Mouse (Mus musculus) C2C12 (cell line): Measurements from ENCODE around the gene Itpr3.

Experiments used
- CEBPB ChIP-seq: IDR thresholded peaks from one replicate; pipeline ENCODE4 v1.6.1; 2011; ENCODE audit warnings: low read depth, mild to moderate bottlenecking, control low read depth, moderate library complexity
- CTCF ChIP-seq: IDR thresholded peaks from one replicate; pipeline ENCODE4 v1.5.1; 2011; ENCODE audit not compliant: control insufficient read depth, insufficient read depth, insufficient read length
- FOSL1 ChIP-seq: IDR thresholded peaks from one replicate; pipeline ENCODE4 v1.8.0; 2011; ENCODE audit warnings: mild to moderate bottlenecking, low read length; ENCODE audit not compliant: poor library complexity, insufficient read depth, severe bottlenecking
- MAX ChIP-seq: IDR thresholded peaks from one replicate; pipeline ENCODE4 v1.6.1; 2011; ENCODE audit warnings: mild to moderate bottlenecking, control low read depth
- MYOG ChIP-seq: IDR thresholded peaks from one replicate; pipeline ENCODE4 v1.6.1; 2011; ENCODE audit not compliant: control insufficient read depth, insufficient read length; ENCODE audit errors: extremely low read depth
- USF1 ChIP-seq: IDR thresholded peaks from one replicate; pipeline ENCODE4 v1.6.1; 2011; ENCODE audit warnings: low read depth, mild to moderate bottlenecking, control low read depth, moderate library complexity

DNA sequence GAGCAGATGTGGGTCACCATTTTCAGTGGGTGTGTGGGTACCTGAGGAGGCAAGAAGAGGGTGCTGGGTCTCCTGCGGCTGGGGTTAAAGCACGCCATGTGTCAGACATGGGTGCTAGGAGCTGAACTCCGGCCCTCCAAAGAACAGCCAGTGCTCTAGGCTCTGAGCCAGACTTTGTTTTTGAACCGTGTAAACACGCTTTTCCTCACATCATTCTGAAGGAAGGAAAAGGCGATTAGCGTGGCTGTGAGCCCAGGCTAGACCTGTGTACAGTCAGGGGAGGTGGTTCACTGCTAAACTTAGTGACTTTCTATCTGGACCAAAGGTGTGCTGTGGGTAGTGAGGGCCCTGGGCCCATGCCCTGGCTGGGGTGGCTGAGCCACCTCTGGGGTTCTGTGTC lies 53.0 kb downstream of the Itpr3 start:
- TF ChIP-seq CEBPB (no peak), CTCF (no peak), FOSL1 (no peak), USF1 (no peak), MYOG (no peak), MAX (no peak)
